Mouse (Mus musculus) liver, embryonic 13.5 days (tissue): ENCODE measurements around the gene Mfsd11. TPM values are rescaled to one million over a fixed set of nuclear protein-coding genes. Genes with fewer than 3 reads are reported as not detected.

Experiments used
- ATAC-seq: fragments of 200-750 bp; cut with Nextera tagmentation; 2 replicates; pipeline ENCODE4 v1.8.0; 2017; ENCODE audit warnings: low read depth, mild to moderate bottlenecking, moderate number of reproducible peaks, moderate library complexity
- DNase-seq: peaks from one replicate; pipeline ENCODE4 v3.0.0; 2022
- H3K27ac ChIP-seq: fragments of 300-500 bp; sonication (generic); 2 replicates; pipeline ENCODE4 v1.5.1; 2015; ENCODE audit warnings: moderate library complexity, mild to moderate bottlenecking, inconsistent platforms
- H3K27me3 ChIP-seq: fragments of 300-500 bp; sonication (generic); 2 replicates; pipeline ENCODE4 v1.6.1; 2015; ENCODE audit warnings: mild to moderate bottlenecking, inconsistent platforms
- H3K36me3 ChIP-seq: fragments of 300-500 bp; sonication (generic); 2 replicates; pipeline ENCODE4 v1.6.1; 2015; ENCODE audit warnings: mild to moderate bottlenecking, inconsistent platforms
- H3K4me1 ChIP-seq: fragments of 300-500 bp; sonication (generic); replicated peaks from 2 replicates; pipeline ENCODE4 v1.6.1; 2015; ENCODE audit warnings: inconsistent platforms
- H3K4me2 ChIP-seq: fragments of 300-500 bp; sonication (generic); 2 replicates; pipeline ENCODE4 v1.6.1; 2015; ENCODE audit warnings: inconsistent platforms, mild to moderate bottlenecking, moderate library complexity
- H3K4me3 ChIP-seq: fragments of 300-500 bp; sonication (generic); replicated peaks from 2 replicates; pipeline ENCODE4 v1.5.1; 2015; ENCODE audit warnings: mild to moderate bottlenecking, inconsistent platforms
- H3K9ac ChIP-seq: fragments of 300-500 bp; sonication (generic); 2 replicates; pipeline ENCODE4 v1.6.1; 2015; ENCODE audit warnings: mild to moderate bottlenecking, inconsistent platforms
- H3K9me3 ChIP-seq: fragments of 300-500 bp; sonication (generic); replicated peaks from 2 replicates; pipeline ENCODE4 v1.6.1; 2016; ENCODE audit warnings: inconsistent platforms
- WGBS: fragments of 180-500 bp; shearing (Covaris S2); methylation state at CpG from one replicate; pipeline ENCODE4 v1.1.7; 2015; ENCODE audit not compliant: insufficient replicate concordance; 5-methylcytosine and 5-hydroxymethylcytosine counted together
- polyA plus RNA-seq: library from polyadenylated mRNA; unstranded; fragments of >200 nt; fragmentation: Nextera tagmentation; extraction: Ambion mirVana; gene quantifications from 2 replicates; pipeline ENCODE4 v1.2.1, GENCODE M21; 2015

The Mfsd11 gene
- 10.4 and 11.8 TPM in 2 replicates for polyA plus RNA-seq

DNA sequence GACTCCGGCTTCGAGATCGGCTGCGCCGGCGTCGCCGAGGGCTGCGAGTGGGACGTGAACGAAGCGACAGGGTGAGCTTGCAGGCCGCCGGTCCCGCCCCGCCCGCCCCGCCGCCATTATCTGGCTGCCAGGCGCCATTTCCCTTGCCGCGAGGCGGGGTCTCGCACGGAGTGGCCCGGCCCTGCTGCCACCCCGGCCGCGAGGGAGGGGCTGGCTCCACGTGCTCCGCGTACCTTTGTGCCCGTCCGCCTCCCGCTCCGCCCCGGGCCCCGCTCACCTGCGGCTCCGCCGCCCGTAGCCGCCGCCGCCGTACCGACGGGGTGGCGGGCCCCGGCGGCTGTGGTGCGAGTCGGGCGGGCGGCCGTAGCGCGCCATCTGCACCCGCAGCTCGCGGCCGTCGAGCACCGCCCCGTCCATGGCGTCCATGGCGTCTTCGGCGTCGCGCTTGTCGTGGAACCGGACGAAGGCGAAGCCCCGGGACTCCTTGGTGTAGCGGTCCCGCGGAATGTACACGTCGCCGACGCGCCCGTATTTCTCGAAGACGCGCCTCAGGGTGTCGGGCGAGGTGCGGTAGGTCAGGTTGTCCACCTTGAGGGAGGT is at the start of gene Mfsd11:
TSS of gene Mfsd11 (plus strand) at position 150 of the 600 bp plus-strand sequence.
- H3K4me3 ChIP-seq = peak within 1 kb of the TSS; percentile 98
- no peaks in the 10 kb centered on the region for H3K9me3 ChIP-seq
- peak within 1 kb of the TSS; percentile 99 for H3K9ac ChIP-seq
- peak; percentile 77 for DNase-seq
- H3K4me2 ChIP-seq = peak within 1 kb of the TSS; percentile 90
- H3K36me3 ChIP-seq = peaks cover 46% of the 10 kb centered on the region
- peak within 1 kb of the TSS; percentile 98 for H3K27ac ChIP-seq
- peak; percentile 62 for ATAC-seq
- H3K4me1 ChIP-seq = peaks cover 57% of the 10 kb centered on the region
- 0% methylated on average over 88 of the region's 91 CpGs for WGBS
- H3K27me3 ChIP-seq = no peaks in the 10 kb centered on the region

DNA sequence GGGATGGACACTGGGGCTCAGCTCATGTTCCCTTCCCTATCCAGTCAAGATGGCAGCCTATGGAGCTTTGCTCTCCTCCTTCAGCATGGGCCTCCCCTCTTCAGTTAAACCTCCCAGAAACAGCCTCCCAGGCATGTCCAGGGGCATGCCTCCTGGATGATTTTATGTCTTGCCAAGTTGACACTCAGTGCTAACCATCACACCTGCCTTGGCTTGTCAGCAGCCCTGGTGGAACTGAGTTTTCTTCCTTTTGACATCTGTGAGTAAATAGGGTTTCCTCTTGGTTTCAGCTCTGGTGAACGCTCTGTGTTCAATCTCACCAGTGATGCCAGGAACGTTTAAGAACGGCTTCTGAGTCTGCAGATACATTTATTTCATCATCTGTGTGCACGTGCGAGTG is 49.5 kb upstream of the Mfsd11 start:
- H3K9ac ChIP-seq = no peak overlapping the region
- no peaks in the 10 kb centered on the region for H3K9me3 ChIP-seq
- H3K36me3 ChIP-seq = no peaks in the 10 kb centered on the region
- 56% methylated on average over 5 of the region's 5 CpGs for WGBS
- no peak for ATAC-seq
- no peak overlapping the region for H3K4me3 ChIP-seq
- H3K27ac ChIP-seq = no peak overlapping the region
- H3K4me1 ChIP-seq = no peaks in the 10 kb centered on the region
- no peaks in the 10 kb centered on the region for H3K27me3 ChIP-seq
- DNase-seq = no peak
- no peak overlapping the region for H3K4me2 ChIP-seq

DNA sequence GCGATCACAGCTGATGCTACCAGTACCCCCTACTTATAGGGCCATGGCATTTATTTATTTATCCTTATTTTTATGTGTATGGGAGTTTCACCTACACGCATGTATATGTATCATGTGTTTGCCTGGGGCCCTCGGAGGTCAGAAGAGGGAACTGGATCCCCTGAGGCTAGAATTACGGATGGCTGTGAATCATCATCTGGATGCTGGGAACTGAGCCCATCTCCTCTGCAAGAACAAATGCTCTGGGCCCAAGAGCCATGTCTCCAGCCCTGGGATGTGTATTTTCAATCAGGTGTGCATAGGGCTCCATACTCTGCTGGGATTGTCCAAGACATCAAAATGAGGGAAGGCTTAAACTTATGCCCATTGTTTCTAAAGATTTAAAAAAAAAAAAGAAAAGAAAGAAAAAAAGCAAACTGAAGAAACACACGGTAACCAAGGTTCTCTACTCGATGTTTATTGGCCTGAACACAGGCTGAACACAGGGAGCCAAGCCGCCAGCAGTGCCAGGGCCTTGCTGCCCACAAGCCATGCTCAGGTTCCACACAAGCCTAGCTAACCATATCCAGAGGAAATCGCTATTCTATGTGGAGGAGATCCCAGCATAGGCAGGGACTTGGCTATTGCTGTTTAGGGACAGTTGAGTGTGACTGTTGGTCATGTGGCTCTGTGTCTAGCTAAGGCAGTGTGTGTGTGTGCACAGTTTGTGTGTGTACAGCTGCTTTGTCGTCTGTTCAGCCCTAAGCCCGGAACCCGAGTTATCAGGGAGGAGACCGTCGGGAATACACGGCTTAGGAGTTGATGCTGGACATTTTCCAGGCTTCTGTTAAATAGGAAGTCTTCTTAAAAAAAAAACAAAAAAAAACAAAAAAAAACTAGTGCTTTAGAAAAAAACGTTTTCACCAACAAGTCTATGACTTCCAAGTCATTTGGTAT is 45.8 kb upstream of the Mfsd11 start:
- H3K27ac ChIP-seq = no peak overlapping the region
- H3K4me1 ChIP-seq = peaks cover 8% of the 10 kb centered on the region
- H3K4me2 ChIP-seq = no peak overlapping the region
- DNase-seq = no peak
- H3K4me3 ChIP-seq = no peak overlapping the region
- WGBS = 67% methylated on average over 15 of the region's 15 CpGs
- H3K27me3 ChIP-seq = peaks cover 4% of the 10 kb centered on the region; the same call in 1 of the 2 replicates
- no peaks in the 10 kb centered on the region for H3K36me3 ChIP-seq
- ATAC-seq = no peak
- no peaks in the 10 kb centered on the region for H3K9me3 ChIP-seq
- no peak overlapping the region for H3K9ac ChIP-seq

DNA sequence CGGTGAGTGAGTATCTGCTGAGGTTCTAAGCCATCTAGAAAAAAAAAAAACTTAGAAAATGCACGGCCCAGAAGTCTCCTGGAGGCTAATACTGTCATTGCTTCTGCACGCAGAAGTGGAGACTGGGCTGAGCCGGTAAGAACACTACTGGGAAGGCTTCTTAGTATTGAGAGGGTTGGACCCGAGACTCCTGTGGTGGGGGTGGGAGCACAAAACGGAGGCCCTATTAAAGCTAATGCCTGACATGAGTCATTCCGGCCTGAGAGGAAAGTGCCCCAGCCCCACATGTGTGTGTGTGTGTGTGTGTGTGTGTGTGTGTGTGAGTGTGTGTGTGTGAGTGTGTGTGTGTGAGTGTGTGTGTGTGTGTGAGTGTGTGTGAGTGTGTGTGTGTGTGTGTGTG is 45.1 kb upstream of the Mfsd11 start:
- H3K27ac ChIP-seq = no peak overlapping the region
- no peak overlapping the region for H3K4me2 ChIP-seq
- no peak for DNase-seq
- ATAC-seq = no peak
- 58% methylated on average over 7 of the region's 7 CpGs for WGBS
- H3K9me3 ChIP-seq = no peaks in the 10 kb centered on the region
- no peak overlapping the region for H3K4me3 ChIP-seq
- H3K27me3 ChIP-seq = peaks cover 4% of the 10 kb centered on the region; the same call in 1 of the 2 replicates
- peaks cover 11% of the 10 kb centered on the region for H3K4me1 ChIP-seq
- H3K9ac ChIP-seq = no peak overlapping the region
- no peaks in the 10 kb centered on the region for H3K36me3 ChIP-seq

DNA sequence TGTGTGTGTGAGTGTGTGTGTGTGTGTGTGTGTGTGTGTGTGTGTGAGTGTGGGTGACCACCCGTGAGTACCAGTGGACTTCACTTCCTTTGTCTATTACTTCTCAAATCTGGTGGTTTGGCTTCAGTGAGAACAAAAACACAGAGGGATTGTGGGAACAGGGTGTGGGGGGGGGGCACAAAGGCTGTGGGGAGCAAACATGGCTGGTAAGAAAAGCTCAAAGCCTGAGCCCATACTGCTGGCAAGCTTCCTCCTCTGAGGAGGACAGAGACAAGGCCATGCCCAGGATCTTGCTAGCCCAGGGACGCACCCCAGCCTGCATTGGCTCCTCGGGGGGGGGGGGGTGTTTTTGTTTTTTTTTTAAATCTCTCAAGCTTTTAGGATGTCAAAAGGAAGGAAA is 44.7 kb upstream of the Mfsd11 start:
- Histone ChIP-seq H3K4me2 (no peak overlapping the region), H3K36me3 (no peaks in the 10 kb centered on the region), H3K27me3 (peaks cover 4% of the 10 kb centered on the region; the same call in 1 of the 2 replicates), H3K9ac (no peak overlapping the region), H3K27ac (no peak overlapping the region), H3K9me3 (no peaks in the 10 kb centered on the region), H3K4me3 (no peak overlapping the region), H3K4me1 (peaks cover 11% of the 10 kb centered on the region)
- WGBS = 65% methylated on average over 3 of the region's 3 CpGs
- ATAC-seq (no peak), DNase-seq (no peak)

DNA sequence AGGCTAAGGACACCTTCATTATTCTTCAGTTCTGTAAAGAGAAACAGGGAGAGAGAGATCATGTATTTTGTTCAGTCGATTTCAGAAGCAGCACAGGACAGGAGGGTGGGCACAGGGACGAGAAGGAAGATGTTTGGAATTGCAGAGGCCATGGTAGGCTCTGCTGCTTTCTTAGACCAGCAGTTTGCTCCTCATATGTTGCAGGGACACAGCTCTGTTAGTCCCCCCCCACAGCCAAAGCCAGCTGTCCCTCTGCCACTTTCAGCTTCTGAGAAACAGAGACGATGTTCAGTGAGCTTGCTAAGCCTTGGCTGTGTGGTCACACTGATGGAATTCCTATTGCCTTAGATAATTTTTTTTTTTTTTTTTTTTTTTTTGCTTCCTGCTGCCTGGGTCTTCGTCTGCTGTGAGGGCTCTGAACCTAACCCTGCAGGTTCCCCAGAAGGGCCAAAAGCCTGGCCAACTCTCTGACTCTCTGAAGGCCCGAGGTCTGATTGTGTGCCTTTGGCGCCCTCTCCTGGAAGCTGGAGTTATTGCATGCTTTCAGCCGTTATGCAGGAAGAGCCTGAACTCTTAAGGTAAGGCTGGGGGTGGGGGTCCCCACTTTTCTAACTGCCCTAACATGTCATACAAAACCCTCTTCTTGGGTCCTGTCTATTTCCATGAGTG is 44.2 kb upstream of the Mfsd11 start:
- DNase-seq (peak; percentile 59), ATAC-seq (no peak)
- Histone ChIP-seq H3K9me3 (no peaks in the 10 kb centered on the region), H3K4me3 (no peak overlapping the region), H3K4me1 (peaks cover 11% of the 10 kb centered on the region), H3K27ac (no peak overlapping the region), H3K27me3 (peaks cover 4% of the 10 kb centered on the region; the same call in 1 of the 2 replicates), H3K9ac (no peak overlapping the region), H3K36me3 (no peaks in the 10 kb centered on the region), H3K4me2 (no peak overlapping the region)
- WGBS = 33% methylated on average over 7 of the region's 7 CpGs

DNA sequence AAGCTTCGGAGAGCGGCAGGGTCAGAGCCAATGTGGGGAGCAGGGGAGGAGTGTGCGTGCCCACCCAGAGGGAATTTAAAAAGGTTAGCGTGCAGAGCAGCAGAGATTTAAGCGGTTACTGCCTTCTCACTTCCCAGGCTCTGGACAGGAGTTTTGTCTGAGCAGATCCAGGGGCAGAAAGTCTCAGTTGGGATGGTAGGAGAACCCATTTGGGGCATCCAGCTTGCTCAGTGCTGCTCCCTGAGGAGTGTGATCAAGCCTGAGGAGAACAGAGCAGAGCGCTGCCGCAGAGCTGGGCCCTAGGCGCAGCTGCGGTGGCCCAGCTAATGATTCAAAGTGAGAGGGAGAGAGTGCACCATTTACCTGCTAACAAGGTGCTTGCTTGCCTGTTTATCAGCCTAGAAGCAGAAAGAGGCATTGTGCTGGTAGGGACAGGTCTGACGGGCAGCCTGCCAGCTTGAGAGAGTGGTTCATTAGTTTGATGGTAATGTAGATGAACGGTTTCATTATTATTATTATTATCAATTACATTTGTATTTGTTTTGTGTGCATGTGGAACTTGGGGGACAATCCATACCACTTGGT is 43.3 kb upstream of the Mfsd11 start:
- Histone ChIP-seq H3K27me3 (peaks cover 6% of the 10 kb centered on the region; the same call in 1 of the 2 replicates), H3K4me3 (no peak overlapping the region), H3K9me3 (no peaks in the 10 kb centered on the region), H3K9ac (no peak overlapping the region), H3K36me3 (no peaks in the 10 kb centered on the region), H3K4me1 (peaks cover 11% of the 10 kb centered on the region), H3K27ac (no peak overlapping the region), H3K4me2 (no peak overlapping the region)
- ATAC-seq (no peak), DNase-seq (no peak)
- WGBS = 74% methylated on average over 11 of the region's 11 CpGs

DNA sequence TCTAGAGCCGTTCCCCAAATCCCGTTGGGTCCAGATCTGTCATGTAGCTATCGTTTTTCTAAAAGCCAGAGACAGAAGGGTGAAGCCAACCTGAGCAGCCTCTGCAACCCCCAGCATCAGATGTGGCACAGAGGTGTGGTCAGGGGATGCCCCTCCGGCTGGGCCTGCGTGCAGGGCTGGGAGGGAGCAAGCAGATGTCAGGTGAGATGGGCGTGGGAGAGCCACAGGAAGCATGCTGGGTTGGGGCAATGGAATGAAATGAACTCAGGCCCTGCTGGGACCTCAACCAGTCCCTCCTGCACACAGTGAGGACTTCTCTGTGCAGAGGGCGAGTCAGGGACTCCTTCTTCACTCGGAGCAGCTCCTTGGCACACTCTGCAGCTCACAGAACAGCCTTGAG is 42.7 kb upstream of the Mfsd11 start:
- no peak overlapping the region for H3K4me2 ChIP-seq
- H3K27ac ChIP-seq = no peak overlapping the region
- ATAC-seq = no peak
- peaks cover 14% of the 10 kb centered on the region for H3K4me1 ChIP-seq
- H3K36me3 ChIP-seq = no peaks in the 10 kb centered on the region
- no peaks in the 10 kb centered on the region for H3K9me3 ChIP-seq
- H3K9ac ChIP-seq = no peak overlapping the region
- DNase-seq = no peak
- peaks cover 6% of the 10 kb centered on the region; the same call in 1 of the 2 replicates for H3K27me3 ChIP-seq
- WGBS = 57% methylated on average over 8 of the region's 8 CpGs
- H3K4me3 ChIP-seq = no peak overlapping the region

DNA sequence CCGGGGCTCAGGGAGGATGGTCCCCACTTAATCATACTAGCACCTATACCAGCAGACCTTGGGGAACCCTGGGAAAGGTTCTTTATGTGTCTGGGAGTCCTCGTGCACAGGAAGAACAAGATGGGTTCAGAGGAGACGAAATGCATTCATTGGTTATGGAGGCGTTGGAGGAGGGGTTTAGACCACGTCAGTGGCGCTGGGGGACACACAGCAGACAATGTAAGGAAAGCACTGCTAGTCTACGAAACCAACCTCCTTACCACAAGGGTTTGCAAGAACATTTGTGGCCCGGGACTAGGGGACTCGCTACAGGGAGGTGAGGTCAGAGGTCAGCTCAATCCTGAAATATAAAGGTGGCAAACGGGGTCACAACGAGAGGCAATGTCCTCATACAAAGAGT is 41.7 kb upstream of the Mfsd11 start:
- Histone ChIP-seq H3K27me3 (peaks cover 6% of the 10 kb centered on the region; the same call in 1 of the 2 replicates), H3K27ac (no peak overlapping the region), H3K4me2 (no peak overlapping the region), H3K9me3 (no peaks in the 10 kb centered on the region), H3K4me3 (no peak overlapping the region), H3K36me3 (no peaks in the 10 kb centered on the region), H3K4me1 (peaks cover 19% of the 10 kb centered on the region), H3K9ac (no peak overlapping the region)
- ATAC-seq (no peak), DNase-seq (no peak)
- 66% methylated on average over 11 of the region's 11 CpGs for WGBS

DNA sequence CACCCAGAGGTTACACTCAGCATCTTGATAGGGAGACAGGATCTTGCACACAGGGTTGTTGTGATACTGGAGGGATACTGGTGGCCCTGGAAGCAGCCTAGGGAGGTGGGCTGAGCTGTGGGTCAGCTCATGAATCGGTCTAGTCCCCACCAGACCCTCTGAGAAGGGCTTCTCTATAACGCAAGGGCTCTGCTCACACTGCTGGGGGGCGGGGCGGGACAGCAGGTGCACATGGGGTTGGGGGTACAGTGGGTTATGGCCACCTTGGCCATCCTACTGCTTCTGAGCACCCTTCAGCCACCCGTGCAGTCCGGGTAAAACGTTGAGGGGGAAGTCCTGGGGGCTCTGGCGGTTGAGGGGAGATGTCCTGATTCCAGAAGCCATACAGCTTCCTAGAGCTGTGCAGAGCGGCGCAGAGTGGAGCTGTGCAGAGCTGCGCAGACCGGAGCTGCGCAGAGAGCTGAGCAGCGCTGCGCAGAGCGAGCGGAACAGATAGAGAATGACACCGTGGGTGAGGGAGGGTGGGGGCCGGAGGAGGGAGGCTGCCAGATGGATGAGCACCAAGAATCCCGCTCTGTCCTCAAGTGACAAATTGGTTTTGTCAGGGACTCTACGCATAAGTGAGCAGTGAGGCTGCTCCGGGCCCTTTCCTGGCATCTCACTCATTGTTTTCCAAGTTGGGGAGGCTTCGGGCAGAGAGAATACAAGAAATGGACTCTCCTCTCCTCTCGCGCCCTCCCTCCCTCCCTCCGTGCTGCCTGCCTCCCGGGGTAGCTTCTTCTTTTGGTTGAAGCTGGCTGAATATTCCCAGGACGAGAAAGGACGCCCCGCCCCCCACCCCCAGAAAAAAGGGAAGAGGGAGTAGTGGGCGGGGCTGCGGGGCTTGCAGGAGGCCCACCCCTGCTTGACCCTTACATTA is 41.0 kb upstream of the Mfsd11 start:
- Histone ChIP-seq H3K27me3 (peaks cover 6% of the 10 kb centered on the region; the same call in 1 of the 2 replicates), H3K9ac (no peak overlapping the region), H3K4me2 (peak overlapping the region; percentile 56), H3K9me3 (no peaks in the 10 kb centered on the region), H3K27ac (no peak overlapping the region), H3K4me1 (peaks cover 19% of the 10 kb centered on the region), H3K4me3 (peak overlapping the region; percentile 32), H3K36me3 (no peaks in the 10 kb centered on the region)
- 16% methylated on average over 27 of the region's 32 CpGs for WGBS
- ATAC-seq = peak; percentile 72
- no peak for DNase-seq
